Mouse (Mus musculus) left cerebral cortex, postnatal 10 days (tissue): ENCODE results near the gene Gm21962. TPM values are rescaled to one million over a fixed set of nuclear protein-coding genes. Genes with fewer than 3 reads are reported as not detected.
"Not testable (repeated sequence)": the region's sequence is repeated elsewhere in the genome, so short reads cannot be mapped to it uniquely, and the experiment has no call there.

Source experiments
- DNase-seq, 2 experiments: peaks; one replicate each; pipeline ENCODE4 v3.0.0; 2021 to 2022; ENCODE audit warnings: low spot score in 2 of 2, mixed read lengths in 1 of 2; ENCODE audit errors: extremely low spot score in 1 of 2
- intact Hi-C: fragments of 180-260 bp; cut with DNase I; formaldehyde crosslinking; loops from one replicate; pipeline ENCODE4 v1.15.1; 2025
- total RNA-seq, 2 experiments: library from RNA; stranded (reverse); gene quantifications; 2 replicates each; pipeline ENCODE4 v1.2.3; 2021

The Gm21962 gene
- not detected for total RNA-seq

GRCm38 (mm10) chr3:137671224-137671623 is at the start of gene Gm21962:
TSS of gene Gm21962 (plus strand) at chr3:137671524.
- DNase-seq, intact Hi-C loops: not testable (repeated sequence)

- no peak for DNase-seq
- intact Hi-C loops = no loop called here
These were observed 49.2 kb upstream of the Gm21962 start for GRCm38 (mm10) chr3:137622091-137622490.

DNA sequence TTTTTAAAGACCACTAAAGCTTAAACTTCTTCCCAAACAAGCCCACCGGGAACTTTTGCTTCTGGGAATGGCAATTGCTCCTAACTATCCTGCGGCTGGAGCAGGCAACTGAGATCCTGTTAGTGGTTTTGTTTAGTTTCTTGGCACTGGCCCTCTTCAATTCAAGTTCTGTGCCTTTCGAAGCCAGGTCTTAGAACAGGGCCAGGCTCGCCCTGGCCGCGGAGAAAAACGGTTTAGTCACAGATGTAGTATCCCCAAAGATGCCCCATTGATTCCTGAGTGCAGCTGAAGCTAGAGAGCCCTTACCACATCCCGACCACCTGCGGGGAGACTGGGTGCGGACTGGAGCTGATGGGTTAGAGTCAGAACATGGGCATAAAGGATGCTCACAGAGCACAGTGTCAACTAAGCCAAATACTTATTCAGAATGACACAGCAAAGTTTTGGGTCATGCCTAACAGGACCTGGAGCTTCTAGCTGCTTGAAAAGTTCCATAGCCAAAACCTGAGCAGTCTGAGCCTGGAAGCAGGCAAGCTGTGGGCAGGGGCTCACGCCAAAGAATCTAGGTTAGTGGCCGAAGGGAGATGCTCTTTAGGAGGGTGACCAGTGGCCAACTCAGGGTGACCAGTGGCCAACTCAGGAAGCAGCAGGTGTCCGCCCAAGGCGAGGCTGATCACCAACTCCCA is 48.3 kb upstream of the Gm21962 start:
- intact Hi-C loops = no loop called here

GRCm38 (mm10) chr3:137623581-137624362 is 47.6 kb upstream of the Gm21962 start:
- intact Hi-C loops = no loop called here
- DNase-seq = peak in 1 of 2 experiments; percentile 73

More for the DNA sequence above, 48.3 kb upstream of the Gm21962 start:
- DNase-seq = no peak

GRCm38 (mm10) chr3:137625054-137625453 is 46.3 kb upstream of the Gm21962 start:
- no peak for DNase-seq
- intact Hi-C loops = no loop called here

DNA sequence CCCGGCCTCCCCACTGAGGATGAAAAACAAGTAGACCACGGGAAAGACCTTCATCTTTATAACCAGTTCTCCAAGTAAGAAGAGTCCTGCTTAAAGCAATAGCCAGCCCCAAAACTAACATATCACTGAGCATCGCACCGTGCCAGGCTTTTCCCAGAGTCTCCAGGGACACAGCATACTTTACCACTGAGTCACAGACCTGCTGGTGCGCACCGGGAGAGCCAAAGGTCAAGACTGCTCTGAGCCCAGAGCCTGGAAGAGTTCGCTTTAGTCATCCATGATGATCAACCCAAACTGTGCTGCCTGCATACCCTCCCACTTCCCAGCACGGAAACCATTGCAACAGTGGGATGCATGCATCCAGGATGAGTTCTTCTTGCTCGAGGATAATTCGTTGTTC is 37.6 kb upstream of the Gm21962 start:
- intact Hi-C loops = no loop called here
- no peak for DNase-seq

DNA sequence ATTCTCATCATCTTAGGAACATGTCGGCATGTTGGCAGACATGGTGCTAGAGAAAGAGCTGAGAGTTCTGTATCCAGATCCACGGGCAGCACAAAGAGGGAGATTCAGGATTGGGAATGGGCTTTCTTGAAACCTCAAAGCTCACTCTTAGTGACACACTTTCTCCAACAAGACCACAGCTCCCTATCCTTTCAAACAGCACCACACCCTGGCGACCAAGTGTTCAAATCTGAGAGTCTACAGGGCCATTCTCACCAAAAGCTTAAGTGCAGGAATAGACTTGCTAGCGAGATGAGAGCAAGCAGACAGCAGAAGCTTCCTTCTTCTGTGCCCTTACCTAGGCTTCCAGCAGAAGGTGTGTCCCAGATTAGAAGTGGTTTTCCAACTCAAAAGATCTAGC is 34.8 kb upstream of the Gm21962 start:
- intact Hi-C loops = no loop called here
- DNase-seq = no peak

GRCm38 (mm10) chr3:137641238-137641637 is 30.1 kb upstream of the Gm21962 start:
- DNase-seq = no peak
- intact Hi-C loops = no loop called here

DNA sequence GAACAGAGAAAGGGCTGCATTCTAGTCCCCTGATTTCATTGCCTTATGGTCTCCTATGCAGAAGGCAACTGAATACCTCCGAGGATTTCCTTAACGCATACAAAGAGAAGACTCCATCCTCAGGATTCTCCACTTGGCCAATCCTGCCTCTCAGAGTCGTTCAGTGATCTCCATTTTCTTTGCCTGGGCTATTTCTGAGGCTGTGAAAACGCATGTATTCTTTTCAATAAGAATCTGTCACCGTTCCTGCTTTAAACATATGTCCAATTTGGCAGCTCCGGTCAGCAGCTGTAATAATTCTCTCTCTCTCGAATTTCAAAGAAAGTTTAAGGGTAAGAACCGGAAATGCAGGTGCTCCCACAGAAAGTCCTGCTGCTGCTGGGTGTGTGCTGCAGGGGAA is 29.2 kb upstream of the Gm21962 start:
- intact Hi-C loops = no loop called here
- DNase-seq = no peak

- intact Hi-C loops = no loop called here
- DNase-seq = no peak
These were observed 28.8 kb upstream of the Gm21962 start for GRCm38 (mm10) chr3:137642568-137642967.

DNA sequence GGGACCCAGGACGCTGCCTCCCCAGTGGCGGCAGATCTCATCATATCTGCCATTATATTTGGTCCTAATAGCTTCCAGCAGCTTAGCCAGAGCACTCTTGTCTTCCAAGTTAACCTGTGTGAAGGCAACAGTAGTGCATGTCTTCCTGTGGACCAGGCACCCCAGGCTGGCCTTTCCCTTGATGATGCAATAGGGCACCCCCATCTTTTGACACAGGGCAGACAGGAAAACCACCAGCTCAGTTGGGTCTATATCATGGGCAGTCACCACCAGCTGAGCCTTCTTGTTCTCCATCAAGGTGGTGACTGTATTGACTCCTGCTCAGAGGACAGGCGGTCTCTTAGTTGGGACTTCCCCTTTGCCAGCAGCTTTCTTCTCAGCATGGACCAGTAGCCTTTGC is 27.2 kb upstream of the Gm21962 start:
- intact Hi-C loops = no loop called here
- DNase-seq = no peak

GRCm38 (mm10) chr3:137644947-137645346 is 26.4 kb upstream of the Gm21962 start:
- intact Hi-C loops = no loop called here
- no peak for DNase-seq

- intact Hi-C loops = no loop called here
These were observed 23.8 kb upstream of the Gm21962 start for GRCm38 (mm10) chr3:137647427-137648100.

DNA sequence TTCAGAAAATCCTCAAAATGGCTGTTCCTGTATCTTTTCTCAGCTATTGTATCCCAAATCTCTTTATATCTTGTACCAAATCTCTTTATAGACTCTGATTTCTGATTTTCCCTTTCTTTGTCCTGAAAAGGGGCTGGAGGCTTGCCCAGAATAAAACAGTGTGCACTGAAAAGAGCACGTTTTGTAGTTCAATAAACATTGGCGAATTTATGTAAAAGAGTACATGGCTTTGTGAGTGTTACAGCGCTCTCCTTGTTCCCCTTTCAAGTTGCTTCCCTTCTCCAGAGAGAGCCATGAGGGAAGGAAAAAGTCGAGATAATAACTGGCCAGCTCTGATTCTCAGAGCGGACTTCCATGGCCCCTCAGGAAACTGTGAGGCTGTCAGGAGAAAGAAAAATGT is 22.2 kb upstream of the Gm21962 start:
- DNase-seq = no peak
- intact Hi-C loops = no loop called here

More at GRCm38 (mm10) chr3:137647427-137648100, 23.8 kb upstream of the Gm21962 start:
- peak; percentile 29 to 56 for DNase-seq

- DNase-seq = no peak
- intact Hi-C loops = no loop called here
These were observed 18.5 kb upstream of the Gm21962 start for GRCm38 (mm10) chr3:137652853-137653252.

DNA sequence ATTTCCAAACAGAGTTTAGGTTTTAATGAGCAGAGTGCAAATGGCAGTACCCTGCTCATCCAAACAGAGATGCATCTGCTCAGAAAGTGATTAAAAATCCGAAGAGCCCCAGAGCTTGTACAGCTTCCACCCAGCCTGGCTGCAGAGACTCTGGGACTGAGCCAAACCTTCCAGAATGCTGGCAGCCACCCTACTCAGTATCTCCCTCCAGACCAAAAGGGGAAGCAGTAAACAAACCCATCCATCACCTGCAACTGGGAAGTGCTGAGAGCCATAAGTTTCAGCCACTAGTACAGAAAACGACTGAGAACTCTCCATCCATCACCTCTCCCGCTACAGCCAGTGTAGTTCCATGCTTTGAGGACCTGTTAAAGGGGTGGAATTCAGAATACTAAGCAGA is 9.6 kb downstream of the Gm21962 start:
- DNase-seq = peak; percentile 32 to 41
- intact Hi-C loops = no loop called here

DNA sequence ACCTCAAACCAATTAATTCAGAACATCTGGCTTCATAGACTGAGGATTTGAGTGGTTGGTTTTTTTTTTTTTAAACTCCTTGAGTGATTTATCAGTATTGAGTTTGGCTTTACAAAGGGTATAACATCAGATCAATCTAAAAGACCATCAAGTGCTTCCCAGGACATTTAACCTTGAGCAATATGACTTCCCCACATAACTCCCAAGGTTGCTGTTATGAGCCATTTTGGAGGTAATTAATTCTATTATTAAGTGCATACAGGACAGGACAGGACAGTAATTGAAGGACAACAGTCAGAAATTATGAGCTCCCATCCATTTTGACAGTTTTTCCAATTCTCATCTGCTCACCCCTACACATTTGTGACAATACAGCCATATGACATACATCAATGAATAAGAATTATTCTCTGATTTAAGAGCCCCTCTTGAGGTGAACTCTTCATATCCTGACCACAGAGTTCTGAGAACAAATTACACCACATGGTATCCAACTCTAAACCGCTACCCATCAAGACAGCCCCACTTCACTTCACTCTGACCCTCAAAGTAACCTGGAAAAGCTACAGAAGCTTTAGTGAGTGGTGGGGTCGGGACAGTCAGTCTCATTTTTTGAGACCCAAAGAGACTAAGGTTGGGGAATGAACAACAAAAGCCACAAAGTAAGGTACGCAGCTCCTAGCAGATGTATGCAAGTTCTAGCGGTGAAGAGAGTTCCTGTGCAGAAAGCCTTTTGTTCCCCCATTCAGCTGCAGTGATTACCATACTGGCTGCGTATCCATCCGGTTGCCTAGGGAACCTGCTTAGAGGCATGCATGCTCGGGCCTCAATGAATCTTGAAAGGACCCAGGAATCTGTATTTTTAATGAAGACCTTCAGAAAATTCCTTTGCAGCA is 11.8 kb downstream of the Gm21962 start:
- peak; percentile 41 to 67 for DNase-seq
- intact Hi-C loops = no loop called here

DNA sequence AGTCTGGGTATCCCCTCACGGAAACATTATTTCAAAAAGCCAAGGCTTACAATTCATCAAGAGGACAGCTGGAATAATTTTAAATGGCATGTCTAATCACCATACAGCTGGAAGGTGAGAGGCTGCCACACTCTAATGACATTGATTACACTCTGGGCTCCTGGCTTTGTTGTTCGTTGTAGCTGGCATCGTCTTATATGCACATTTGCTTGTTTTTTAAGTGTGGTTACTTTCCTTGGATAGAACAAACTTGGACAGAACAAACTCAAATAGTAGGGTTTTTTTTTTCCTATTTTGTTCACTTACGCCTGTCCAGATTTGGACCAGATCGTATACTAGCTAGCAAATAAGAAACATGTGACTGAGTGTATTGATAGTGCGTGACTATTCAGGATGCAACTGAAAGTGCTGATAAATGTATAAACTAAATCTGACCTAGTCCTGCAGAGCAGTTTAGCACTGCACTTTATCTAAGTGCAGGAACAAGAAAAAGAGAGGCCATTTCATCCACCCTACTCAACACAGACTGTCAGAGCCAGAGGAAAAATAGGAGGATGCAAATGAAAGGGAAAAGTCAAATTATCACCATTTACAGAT is 12.6 kb downstream of the Gm21962 start:
- no peak for DNase-seq
- intact Hi-C loops = no loop called here
